Mouse (Mus musculus) left cerebral cortex, postnatal 36 days (tissue): ENCODE results near the gene Zfand2b. TPM values are rescaled to one million over a fixed set of nuclear protein-coding genes. Genes with fewer than 3 reads are reported as not detected.
A peak's percentile ranks its signal among the peaks of the same experiment; 100 is the strongest.

Experiments
- DNase-seq, 2 experiments: peaks; one replicate each; pipeline ENCODE4 v3.0.0; 2021 to 2022; ENCODE audit warnings: low spot score in 2 of 2, mixed read lengths in 1 of 2
- intact Hi-C: fragments of 180-260 bp; cut with DNase I; formaldehyde crosslinking; loops from one replicate; pipeline ENCODE4 v1.15.1; 2025
- microRNA-seq: library from miRNA; unstranded; fragments of <30 nt; microRNA quantifications from one replicate; pipeline ENCODE4 v1.2.0, GENCODE M21; 2022
- total RNA-seq, 2 experiments: library from RNA; stranded (reverse); gene quantifications; 2 replicates each; pipeline ENCODE4 v1.2.3; 2021

The Zfand2b gene
- total RNA-seq, 2 experiments from 2014 or later = 25.9 to 30.1 TPM

GRCm38 (mm10) chr1:75210136-75211087, 42.0 kb downstream of the Zfand2b start, which contains the start of the genes Glb1l and Stk16:
Gene Glb1l (minus strand): TSS chr1:75210813.
Gene Stk16 (plus strand): TSS chr1:75210838.
- intact Hi-C loops = no loop called here
- DNase-seq = peak; percentile 97

GRCm38 (mm10) chr1:75211141-75211708, 42.8 kb downstream of the Zfand2b start:
- intact Hi-C loops = no loop called here
- no peak for DNase-seq

DNA sequence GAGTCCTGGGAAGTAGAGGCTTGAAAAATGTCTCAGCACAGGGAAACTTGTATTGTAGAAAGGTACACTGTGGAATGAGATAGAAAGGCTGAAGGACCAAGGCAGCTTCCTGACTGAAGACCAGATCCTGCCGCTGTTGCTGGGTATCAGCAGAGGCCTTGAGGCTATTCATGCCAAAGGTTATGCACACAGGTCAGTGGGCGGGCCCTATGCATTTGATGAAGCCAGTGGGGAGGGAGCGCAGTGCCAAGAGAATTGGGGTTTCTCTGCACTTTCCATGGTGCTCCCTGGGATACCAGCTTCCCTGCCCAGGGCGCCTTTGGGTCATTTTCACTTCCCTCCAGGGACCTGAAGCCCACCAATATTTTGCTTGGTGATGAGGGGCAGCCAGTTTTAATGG, 44.1 kb downstream of the Zfand2b start:
- intact Hi-C loops = no loop called here
- no peak for DNase-seq

DNA sequence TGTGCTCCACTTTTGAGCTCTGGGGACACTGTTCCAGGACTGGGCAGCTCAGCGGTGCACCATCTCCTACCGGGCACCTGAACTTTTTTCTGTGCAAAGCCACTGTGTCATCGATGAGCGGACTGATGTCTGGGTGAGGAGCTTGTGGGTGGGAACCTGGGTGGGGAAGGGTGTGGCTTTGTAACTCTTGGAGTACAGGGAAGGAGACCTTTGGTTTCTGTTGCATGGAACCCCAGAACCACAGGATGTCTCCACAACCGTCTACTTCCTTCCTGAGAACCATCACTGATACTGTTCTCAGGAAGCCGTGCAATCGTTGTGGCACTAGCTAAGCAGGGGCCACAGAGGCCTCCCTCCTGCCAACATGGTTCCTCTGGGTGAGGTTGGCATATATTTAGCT, 44.6 kb downstream of the Zfand2b start:
- intact Hi-C loops = no loop called here
- no peak for DNase-seq

DNA sequence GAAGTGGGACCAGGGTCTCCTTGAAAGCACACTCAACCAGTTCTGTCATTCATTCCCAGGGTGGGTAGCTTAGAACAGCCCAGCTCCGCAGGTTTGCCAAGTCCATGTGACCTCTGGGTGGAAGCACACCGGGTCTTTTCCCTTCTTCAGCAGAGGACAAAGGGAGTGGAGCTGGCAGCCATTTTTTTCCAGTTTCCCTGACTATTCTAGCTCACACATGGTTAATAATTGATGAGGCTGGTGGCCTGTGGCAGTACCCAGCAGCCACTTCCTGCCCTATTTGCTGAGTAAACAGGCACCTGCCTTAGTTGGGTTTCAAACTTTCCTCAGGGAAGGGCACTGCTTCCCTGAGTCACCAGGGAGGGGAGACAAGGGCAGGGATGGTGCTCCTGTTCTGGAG, 46.0 kb downstream of the Zfand2b start:
- intact Hi-C loops = no loop called here
- no peak for DNase-seq

- intact Hi-C loops = no loop called here
- DNase-seq = peak in 1 of 2 experiments; percentile 63
Measured at GRCm38 (mm10) chr1:75214886-75215285, 46.4 kb downstream of the Zfand2b start.

DNA sequence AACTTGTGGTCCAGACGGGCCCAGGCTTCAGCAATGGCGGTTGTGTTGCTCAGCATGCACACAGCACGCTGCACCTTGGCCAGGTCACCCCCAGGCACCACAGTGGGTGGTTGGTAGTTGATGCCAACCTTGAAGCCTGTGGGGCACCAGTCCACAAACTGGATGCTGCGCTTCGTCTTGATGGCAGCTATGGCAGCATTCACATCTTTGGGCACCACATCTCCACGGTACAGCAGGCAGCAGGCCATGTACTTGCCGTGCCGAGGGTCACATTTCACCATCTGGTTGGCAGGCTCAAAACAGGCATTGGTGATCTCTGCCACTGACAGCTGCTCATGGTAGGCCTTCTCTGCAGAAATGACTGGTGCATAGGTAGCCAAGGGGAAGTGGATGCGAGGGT, 47.3 kb downstream of the Zfand2b start:
- intact Hi-C loops = no loop called here
- no peak for DNase-seq

DNA sequence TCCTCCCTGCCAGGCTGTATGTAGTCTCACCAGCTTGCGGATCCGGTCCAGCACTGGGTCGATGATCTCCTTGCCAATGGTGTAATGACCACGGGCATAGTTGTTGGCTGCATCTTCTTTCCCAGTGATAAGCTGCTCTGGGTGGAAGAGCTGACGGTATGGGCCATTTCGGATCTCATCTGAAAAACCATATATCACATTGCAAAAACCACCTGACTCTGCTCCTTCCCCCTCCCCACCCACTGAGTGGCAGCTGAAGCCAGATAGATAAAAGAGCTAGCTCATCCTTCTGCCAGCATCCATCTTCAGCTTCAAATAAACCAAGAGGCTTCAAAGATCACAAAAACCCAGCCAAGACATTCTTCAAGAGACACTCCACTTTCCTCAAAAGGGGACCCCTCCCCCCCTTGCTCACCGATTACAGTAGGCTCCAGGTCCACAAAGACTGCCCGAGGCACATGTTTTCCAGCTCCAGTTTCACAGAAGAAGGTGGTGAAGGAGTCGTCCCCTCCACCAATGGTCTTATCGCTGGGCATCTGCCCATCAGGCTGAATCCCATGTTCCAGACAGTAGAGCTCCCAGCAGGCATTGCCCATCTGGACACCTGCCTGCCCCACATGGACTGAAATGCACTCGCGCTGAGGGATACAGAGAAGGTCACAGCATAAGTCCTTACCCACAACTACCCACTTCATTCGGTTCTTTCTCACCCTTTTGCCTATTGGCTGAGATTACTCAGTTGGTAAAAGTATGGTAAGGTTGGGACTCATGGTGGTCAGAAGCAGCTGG, 48.5 kb downstream of the Zfand2b start:
- intact Hi-C loops = no loop called here
- DNase-seq = no peak

- intact Hi-C loops = loop anchor here (1.0 to 2.0 kb wide), 2 partner anchors 18 to 45 kb away; partner anchors contain the start of gene Dnajb2
- peak in 1 of 2 experiments; percentile 67 for DNase-seq
Measured at GRCm38 (mm10) chr1:75217893-75218226, 49.4 kb downstream of the Zfand2b start.

DNA sequence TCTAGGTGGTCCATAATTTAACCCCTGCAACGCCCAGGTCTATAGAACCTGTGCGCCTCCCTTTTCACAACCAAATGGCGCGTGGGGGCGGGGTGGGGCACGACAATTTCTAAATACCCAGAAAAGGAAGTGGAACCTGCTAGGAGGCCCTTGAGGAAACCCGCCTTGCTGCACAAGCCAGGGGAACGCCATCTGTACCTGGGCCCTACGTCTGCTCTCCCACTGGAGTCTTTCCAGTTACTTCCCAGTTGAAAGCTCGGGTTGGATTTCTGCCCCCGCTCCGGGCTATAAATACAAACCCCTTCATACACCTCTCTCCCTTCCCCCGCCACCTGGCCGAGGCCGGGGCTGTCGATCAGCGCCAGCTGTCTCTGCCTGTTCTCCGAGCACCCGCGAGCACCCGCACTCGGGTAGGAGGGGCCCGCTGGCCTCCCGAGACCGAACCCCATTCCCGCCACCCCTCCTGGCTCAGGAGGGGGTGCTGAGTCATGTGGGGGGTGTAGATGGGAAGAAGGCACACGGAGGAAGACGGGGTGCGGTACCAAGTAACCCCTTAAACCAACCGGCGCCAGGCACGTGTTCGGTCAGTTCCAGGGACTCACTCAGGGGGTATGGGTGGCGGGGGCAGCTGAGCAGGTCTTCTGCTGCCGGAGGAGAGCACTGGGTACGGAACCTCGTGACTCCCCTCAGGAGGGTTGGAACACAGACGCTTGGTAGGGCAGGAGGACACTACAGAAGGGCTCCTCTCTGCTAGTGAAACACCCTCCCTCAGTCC, 50.0 kb downstream of the Zfand2b start:
- intact Hi-C loops = loop anchor here (1.0 to 2.0 kb wide), 2 partner anchors 18 to 44 kb away; partner anchors contain the start of gene Dnajb2

DNA sequence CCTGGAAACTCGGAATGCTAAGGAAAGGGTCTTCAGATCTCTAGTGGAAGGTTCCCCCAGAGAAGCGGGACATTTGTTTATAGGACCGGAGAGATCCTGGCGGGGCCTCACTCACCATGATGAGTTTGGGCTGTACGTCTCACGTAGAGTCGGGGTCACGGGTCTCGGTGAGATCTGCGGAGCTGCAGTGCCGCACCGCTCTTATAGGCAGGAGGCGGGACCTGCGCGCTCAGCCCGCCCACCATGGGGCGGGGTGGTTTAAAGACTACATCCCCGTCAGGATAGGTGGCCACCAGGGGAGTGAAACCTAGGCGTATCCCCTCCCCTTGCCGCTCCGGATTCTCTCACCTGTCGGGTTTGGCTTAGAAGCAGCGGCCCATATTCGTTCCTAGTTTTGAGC, 50.6 kb downstream of the Zfand2b start:
- DNase-seq = peak; percentile 90 to 93
- intact Hi-C loops = loop anchor here (2.0 kb wide), 1 partner anchor 44 kb away; no protein-coding TSS in a partner anchor

More for the DNA sequence above, 50.0 kb downstream of the Zfand2b start:
- DNase-seq = peak; percentile 76 to 85

- intact Hi-C loops = loop anchor here (2.0 kb wide), 1 partner anchor 43 kb away; no protein-coding TSS in a partner anchor
- DNase-seq = no peak
Measured at GRCm38 (mm10) chr1:75219531-75219930, 51.1 kb downstream of the Zfand2b start, which contains the start of gene Tuba4a. Gene Tuba4a (minus strand): TSS chr1:75219865.

Small RNAs within 50 kb of the gene (microRNA-seq; reads per million reads assigned to microRNA genes)
- not detected for gene Gm27943

Other genes with a start within 250 kb of the Zfand2b start
- gene Cfap65, start 233.0 kb upstream of the Zfand2b start, total RNA-seq = 1 to 10 TPM; 1.7 to 2.6 TPM
- under 1 TPM; 0.37 to 0.48 TPM for gene Ihh, start 217.0 kb upstream of the Zfand2b start, total RNA-seq
- 1 to 10 TPM; 1.7 to 3.4 TPM for gene Nhej1, start 43.4 kb upstream of the Zfand2b start, total RNA-seq
- under 1 TPM; 0.84 to 0.88 TPM for gene Slc23a3, start 34.8 kb upstream of the Zfand2b start, total RNA-seq
- gene Cnppd1, start 25.9 kb upstream of the Zfand2b start, total RNA-seq = 10 to 100 TPM; 28.8 to 32.6 TPM
- 100 to 1,000 TPM; 184 to 202 TPM for gene Retreg2, start 25.9 kb upstream of the Zfand2b start, total RNA-seq
- 10 to 100 TPM; 22.8 to 24.7 TPM for gene Abcb6, start 11.7 kb downstream of the Zfand2b start, total RNA-seq
- gene Ankzf1, start 23.5 kb downstream of the Zfand2b start, total RNA-seq = 10 to 100 TPM; 21.6 to 31.7 TPM
- 100 to 1,000 TPM; 138 to 146 TPM for gene Atg9a, start 23.6 kb downstream of the Zfand2b start, total RNA-seq
- 10 to 100 TPM; 10.4 to 15.8 TPM for gene Glb1l, start 42.2 kb downstream of the Zfand2b start, total RNA-seq
- 10 to 100 TPM; 80.3 to 85.9 TPM for gene Stk16, start 42.2 kb downstream of the Zfand2b start, total RNA-seq
- 100 to 1,000 TPM; 579 to 672 TPM for gene Tuba4a, start 51.2 kb downstream of the Zfand2b start, total RNA-seq
- not detected for gene A630095N17Rik, start 63.5 kb downstream of the Zfand2b start, total RNA-seq
- 10 to 100 TPM; 91.6 to 97.6 TPM for gene Dnajb2, start 67.8 kb downstream of the Zfand2b start, total RNA-seq
- 100 to 1,000 TPM; 468 to 499 TPM for gene Ptprn, start 95.9 kb downstream of the Zfand2b start, total RNA-seq
- gene Resp18, start 109.8 kb downstream of the Zfand2b start, total RNA-seq = 100 to 1,000 TPM; 122 to 146 TPM
- gene Dnpep, start 149.3 kb downstream of the Zfand2b start, total RNA-seq = 10 to 100 TPM; 51.9 to 55.9 TPM
- gene Des, start 191.7 kb downstream of the Zfand2b start, total RNA-seq = 1 to 10 TPM in 1 of 2 experiments, under 1 TPM in 1; 0.84 to 1.5 TPM
- gene Speg, start 206.7 kb downstream of the Zfand2b start, total RNA-seq = 100 to 1,000 TPM; 173 to 212 TPM